Mouse (Mus musculus) cerebellum, adult (tissue): ENCODE results near the gene Kdm5a.
A peak's percentile ranks its signal among the peaks of the same experiment; 100 is the strongest.

Experiments
- ATAC-seq: cut with Nextera tagmentation; 2 replicates; pipeline ENCODE4 v1.9.2; 2017; ENCODE audit warnings: mild to moderate bottlenecking, moderate library complexity, mixed read lengths; ENCODE audit not compliant: insufficient number of reproducible peaks, low FRiP score, low TSS enrichment

The Kdm5a gene

GRCm38 (mm10) chr6:120470666-120471065 is 106.7 kb downstream of the Kdm5a start:
- no peak for ATAC-seq

GRCm38 (mm10) chr6:120471991-120472441 is 108.1 kb downstream of the Kdm5a start:
- no peak for ATAC-seq

- no peak for ATAC-seq
Measured at GRCm38 (mm10) chr6:120472455-120473140, 108.7 kb downstream of the Kdm5a start.

- ATAC-seq, result peak; percentile 26; the same call in 1 of the 2 replicates
Measured at GRCm38 (mm10) chr6:120473427-120473826, 109.5 kb downstream of the Kdm5a start.

GRCm38 (mm10) chr6:120475288-120475687 is 111.4 kb downstream of the Kdm5a start:
- no peak for ATAC-seq

GRCm38 (mm10) chr6:120479302-120479701 is 115.4 kb downstream of the Kdm5a start:
- no peak for ATAC-seq

- no peak for ATAC-seq
Measured at GRCm38 (mm10) chr6:120480361-120480760, 116.4 kb downstream of the Kdm5a start.

- no peak for ATAC-seq
Measured at GRCm38 (mm10) chr6:120481538-120481937, 117.6 kb downstream of the Kdm5a start.

GRCm38 (mm10) chr6:120482021-120482420 is 118.1 kb downstream of the Kdm5a start:
- ATAC-seq, result no peak

GRCm38 (mm10) chr6:120482756-120483155 is 118.8 kb downstream of the Kdm5a start:
- no peak for ATAC-seq

GRCm38 (mm10) chr6:120483211-120483626 is 119.3 kb downstream of the Kdm5a start:
- ATAC-seq, result no peak

- no peak for ATAC-seq
Measured at GRCm38 (mm10) chr6:120485038-120485437, 121.1 kb downstream of the Kdm5a start.

GRCm38 (mm10) chr6:120486051-120486510 is 122.2 kb downstream of the Kdm5a start:
- ATAC-seq, result peak; percentile 80

- ATAC-seq, result no peak
Measured at GRCm38 (mm10) chr6:120488647-120489046, 124.7 kb downstream of the Kdm5a start.

- ATAC-seq, result no peak
Measured at GRCm38 (mm10) chr6:120489461-120489860, 125.5 kb downstream of the Kdm5a start.

- no peak for ATAC-seq
Measured at GRCm38 (mm10) chr6:120491064-120491463, 127.1 kb downstream of the Kdm5a start.

GRCm38 (mm10) chr6:120491862-120492498 is 128.1 kb downstream of the Kdm5a start:
- no peak for ATAC-seq

- peak; percentile 11; the same call in 1 of the 2 replicates for ATAC-seq
Measured at GRCm38 (mm10) chr6:120492499-120493373, 128.8 kb downstream of the Kdm5a start.

GRCm38 (mm10) chr6:120493374-120494181 is 129.7 kb downstream of the Kdm5a start, which contains the start of gene Tmem121b:
Gene Tmem121b (minus strand): TSS chr6:120493807.
- peak; percentile 57 for ATAC-seq
